Mouse (Mus musculus): Measurements from ENCODE around the gene Cog5. TPM values are rescaled to one million over a fixed set of nuclear protein-coding genes. Genes with fewer than 3 reads are reported as not detected.

Gene Cog5
- polyA plus RNA-seq, 1 experiment from 2014 or later = 32.4 TPM

- H3K4me2 ChIP-seq (ENCODE audit: low read depth, low read length) = no peak overlapping the region
- no peak overlapping the region for H3K9ac ChIP-seq (ENCODE audit: low read depth, low read length)
- H3K4me1 ChIP-seq (ENCODE audit: control insufficient read depth, insufficient read depth, low read length) = no peaks in the 10 kb centered on the region
- DNase-seq (ENCODE audit: low spot score) (no peak), ATAC-seq (ENCODE audit: low read depth) (no peak)
- H3K27me3 ChIP-seq (replicated peaks; ENCODE audit: control insufficient read depth, insufficient read depth, low read length) = no peaks in the 10 kb centered on the region
- H3K36me3 ChIP-seq (ENCODE audit: control insufficient read depth, insufficient read depth, low read length) = no peaks in the 10 kb centered on the region
- 86% methylated on average over 4 of the region's 4 CpGs for WGBS
- no peak overlapping the region for H3K27ac ChIP-seq (replicated peaks; ENCODE audit: low read depth, low read length)
- H3K4me3 ChIP-seq (ENCODE audit: low read depth, low read length) = no peak overlapping the region
- H3K9me3 ChIP-seq (ENCODE audit: control insufficient read depth, low read length) = no peaks in the 10 kb centered on the region
Measured at GRCm38 (mm10) chr12:31966405-31966804, 311.7 kb downstream of the Cog5 start.

- Histone ChIP-seq H3K4me3 (ENCODE audit: low read depth, low read length) (no peak overlapping the region), H3K4me2 (ENCODE audit: low read depth, low read length) (no peak overlapping the region), H3K36me3 (ENCODE audit: control insufficient read depth, insufficient read depth, low read length) (no peaks in the 10 kb centered on the region), H3K4me1 (ENCODE audit: control insufficient read depth, insufficient read depth, low read length) (no peaks in the 10 kb centered on the region), H3K9ac (ENCODE audit: low read depth, low read length) (no peak overlapping the region), H3K27ac (replicated peaks; ENCODE audit: low read depth, low read length) (no peak overlapping the region), H3K27me3 (replicated peaks; ENCODE audit: control insufficient read depth, insufficient read depth, low read length) (no peaks in the 10 kb centered on the region), H3K9me3 (ENCODE audit: control insufficient read depth, low read length) (no peaks in the 10 kb centered on the region)
- peak; percentile 61 for DNase-seq (ENCODE audit: low spot score)
- 5% methylated on average over 2 of the region's 2 CpGs for WGBS
- ATAC-seq (ENCODE audit: low read depth) = peak; percentile 17; the same call in 1 of the 2 replicates
Measured at GRCm38 (mm10) chr12:31967536-31967935, 312.9 kb downstream of the Cog5 start.

GRCm38 (mm10) chr12:31969111-31969510 lies 314.4 kb downstream of the Cog5 start:
- Histone ChIP-seq H3K9ac (ENCODE audit: low read depth, low read length) (no peak overlapping the region), H3K36me3 (ENCODE audit: control insufficient read depth, insufficient read depth, low read length) (no peaks in the 10 kb centered on the region), H3K4me2 (ENCODE audit: low read depth, low read length) (no peak overlapping the region), H3K9me3 (ENCODE audit: control insufficient read depth, low read length) (no peaks in the 10 kb centered on the region), H3K27ac (replicated peaks; ENCODE audit: low read depth, low read length) (no peak overlapping the region), H3K4me1 (ENCODE audit: control insufficient read depth, insufficient read depth, low read length) (no peaks in the 10 kb centered on the region), H3K4me3 (ENCODE audit: low read depth, low read length) (no peak overlapping the region), H3K27me3 (replicated peaks; ENCODE audit: control insufficient read depth, insufficient read depth, low read length) (no peaks in the 10 kb centered on the region)
- ATAC-seq (ENCODE audit: low read depth) (no peak), DNase-seq (ENCODE audit: low spot score) (no peak)
- 21% methylated on average over 1 of the region's 1 CpGs for WGBS

GRCm38 (mm10) chr12:31971547-31971946 lies 316.9 kb downstream of the Cog5 start:
- Histone ChIP-seq H3K4me1 (ENCODE audit: control insufficient read depth, insufficient read depth, low read length) (no peaks in the 10 kb centered on the region), H3K4me3 (ENCODE audit: low read depth, low read length) (no peak overlapping the region), H3K9ac (ENCODE audit: low read depth, low read length) (no peak overlapping the region), H3K9me3 (ENCODE audit: control insufficient read depth, low read length) (no peaks in the 10 kb centered on the region), H3K36me3 (ENCODE audit: control insufficient read depth, insufficient read depth, low read length) (no peaks in the 10 kb centered on the region), H3K27me3 (replicated peaks; ENCODE audit: control insufficient read depth, insufficient read depth, low read length) (no peaks in the 10 kb centered on the region), H3K27ac (replicated peaks; ENCODE audit: low read depth, low read length) (no peak overlapping the region), H3K4me2 (ENCODE audit: low read depth, low read length) (no peak overlapping the region)
- 75% methylated on average over 8 of the region's 8 CpGs for WGBS
- ATAC-seq (ENCODE audit: low read depth) (no peak), DNase-seq (ENCODE audit: low spot score) (no peak)

GRCm38 (mm10) chr12:31973473-31974172 lies 319.0 kb downstream of the Cog5 start:
- peak; percentile 94 for ATAC-seq (ENCODE audit: low read depth)
- H3K9ac ChIP-seq (ENCODE audit: low read depth, low read length) = no peak overlapping the region
- 61% methylated on average over 13 of the region's 13 CpGs for WGBS
- H3K27me3 ChIP-seq (replicated peaks; ENCODE audit: control insufficient read depth, insufficient read depth, low read length) = no peaks in the 10 kb centered on the region
- H3K4me2 ChIP-seq (ENCODE audit: low read depth, low read length) = no peak overlapping the region
- H3K4me1 ChIP-seq (ENCODE audit: control insufficient read depth, insufficient read depth, low read length) = no peaks in the 10 kb centered on the region
- no peak overlapping the region for H3K4me3 ChIP-seq (ENCODE audit: low read depth, low read length)
- H3K27ac ChIP-seq (replicated peaks; ENCODE audit: low read depth, low read length) = no peak overlapping the region
- no peaks in the 10 kb centered on the region for H3K9me3 ChIP-seq (ENCODE audit: control insufficient read depth, low read length)
- peak; percentile 93 for DNase-seq (ENCODE audit: low spot score)
- H3K36me3 ChIP-seq (ENCODE audit: control insufficient read depth, insufficient read depth, low read length) = no peaks in the 10 kb centered on the region

GRCm38 (mm10) chr12:31976544-31976943 lies 321.9 kb downstream of the Cog5 start:
- Histone ChIP-seq H3K9ac (ENCODE audit: low read depth, low read length) (no peak overlapping the region), H3K4me3 (ENCODE audit: low read depth, low read length) (no peak overlapping the region), H3K27me3 (replicated peaks; ENCODE audit: control insufficient read depth, insufficient read depth, low read length) (no peaks in the 10 kb centered on the region), H3K27ac (replicated peaks; ENCODE audit: low read depth, low read length) (no peak overlapping the region), H3K4me2 (ENCODE audit: low read depth, low read length) (no peak overlapping the region), H3K9me3 (ENCODE audit: control insufficient read depth, low read length) (no peaks in the 10 kb centered on the region), H3K36me3 (ENCODE audit: control insufficient read depth, insufficient read depth, low read length) (no peaks in the 10 kb centered on the region), H3K4me1 (ENCODE audit: control insufficient read depth, insufficient read depth, low read length) (no peaks in the 10 kb centered on the region)
- DNase-seq (ENCODE audit: low spot score) (peak; percentile 34), ATAC-seq (ENCODE audit: low read depth) (peak; percentile 58; the same call in 1 of the 2 replicates)
- 51% methylated on average over 7 of the region's 7 CpGs for WGBS

- Histone ChIP-seq H3K4me1 (ENCODE audit: control insufficient read depth, insufficient read depth, low read length) (no peaks in the 10 kb centered on the region), H3K9ac (ENCODE audit: low read depth, low read length) (no peak overlapping the region), H3K27me3 (replicated peaks; ENCODE audit: control insufficient read depth, insufficient read depth, low read length) (no peaks in the 10 kb centered on the region), H3K4me2 (ENCODE audit: low read depth, low read length) (no peak overlapping the region), H3K36me3 (ENCODE audit: control insufficient read depth, insufficient read depth, low read length) (no peaks in the 10 kb centered on the region), H3K9me3 (ENCODE audit: control insufficient read depth, low read length) (no peaks in the 10 kb centered on the region), H3K27ac (replicated peaks; ENCODE audit: low read depth, low read length) (no peak overlapping the region), H3K4me3 (ENCODE audit: low read depth, low read length) (no peak overlapping the region)
- ATAC-seq (ENCODE audit: low read depth) (no peak), DNase-seq (ENCODE audit: low spot score) (peak; percentile 11)
- 53% methylated on average over 12 of the region's 12 CpGs for WGBS
Measured at GRCm38 (mm10) chr12:31977613-31978195, 323.0 kb downstream of the Cog5 start.

- H3K36me3 ChIP-seq (ENCODE audit: control insufficient read depth, insufficient read depth, low read length) = no peaks in the 10 kb centered on the region
- no peak overlapping the region for H3K4me2 ChIP-seq (ENCODE audit: low read depth, low read length)
- ATAC-seq (ENCODE audit: low read depth) (0 out of 2 replicates have a peak, but pooled peaks have one; percentile 44), DNase-seq (ENCODE audit: low spot score) (no peak)
- H3K27me3 ChIP-seq (replicated peaks; ENCODE audit: control insufficient read depth, insufficient read depth, low read length) = no peaks in the 10 kb centered on the region
- H3K27ac ChIP-seq (replicated peaks; ENCODE audit: low read depth, low read length) = no peak overlapping the region
- H3K4me3 ChIP-seq (ENCODE audit: low read depth, low read length) = no peak overlapping the region
- H3K9ac ChIP-seq (ENCODE audit: low read depth, low read length) = no peak overlapping the region
- WGBS = 58% methylated on average over 7 of the region's 7 CpGs
- H3K4me1 ChIP-seq (ENCODE audit: control insufficient read depth, insufficient read depth, low read length) = no peaks in the 10 kb centered on the region
- no peaks in the 10 kb centered on the region for H3K9me3 ChIP-seq (ENCODE audit: control insufficient read depth, low read length)
Measured at GRCm38 (mm10) chr12:31983238-31983637, 328.6 kb downstream of the Cog5 start.

GRCm38 (mm10) chr12:31983769-31984168 lies 329.1 kb downstream of the Cog5 start:
- Histone ChIP-seq H3K4me3 (ENCODE audit: low read depth, low read length) (no peak overlapping the region), H3K36me3 (ENCODE audit: control insufficient read depth, insufficient read depth, low read length) (no peaks in the 10 kb centered on the region), H3K27me3 (replicated peaks; ENCODE audit: control insufficient read depth, insufficient read depth, low read length) (no peaks in the 10 kb centered on the region), H3K4me1 (ENCODE audit: control insufficient read depth, insufficient read depth, low read length) (no peaks in the 10 kb centered on the region), H3K4me2 (ENCODE audit: low read depth, low read length) (no peak overlapping the region), H3K9ac (ENCODE audit: low read depth, low read length) (no peak overlapping the region), H3K9me3 (ENCODE audit: control insufficient read depth, low read length) (no peaks in the 10 kb centered on the region), H3K27ac (replicated peaks; ENCODE audit: low read depth, low read length) (no peak overlapping the region)
- 59% methylated on average over 6 of the region's 6 CpGs for WGBS
- DNase-seq (ENCODE audit: low spot score) (no peak), ATAC-seq (ENCODE audit: low read depth) (no peak)

Data from embryonic facial prominence, embryonic 14.5 days (tissue).